Comparison of ENCODE assay signal across 16 mouse cellular contexts in genomic region chr10:19794996-19795395, GRCm38 (mm10). TPM values are rescaled to one million over a fixed set of nuclear protein-coding genes. Genes with fewer than 3 reads are reported as not detected.
DNase-seq lines count a peak whose midpoint lies in the region; ATAC-seq and TF ChIP-seq lines count a peak whose summit lies in the region.
"Had no signal": no experiment of that assay in that cellular context is flagged by ENCODE, and none has a peak within 500 bp of the region (broad histone marks: within the 10 kb centered on the region; RNA-seq: fewer than 3 reads in every experiment).

No protein-coding gene starts in this region.

- peak; percentile 9 for DNase-seq in adrenal gland, postnatal 10 days
- no peak for DNase-seq in adrenal gland, adult 18-20 months (ENCODE audit: low spot score in 2 of 2)
- DNase-seq in layer of hippocampus, adult 2 months (ENCODE audit: low spot score in 2 of 2): peak; percentile 8 to 26
- no peak for DNase-seq in layer of hippocampus, postnatal 25 days (ENCODE audit: extremely low spot score in 1 of 2, low spot score in 1 of 2)
- DNase-seq in cerebellum, adult 18-20 months: peak; percentile 37 to 38
- no peak for DNase-seq in ovary, postnatal 10 days (ENCODE audit: low spot score)
- DNase-seq: gastrocnemius, postnatal 25 days; kidney, postnatal 10 days; spleen, adult 18-20 months had no signal

- TF ChIP-seq CTCF in layer of hippocampus, adult 2 months (conservative IDR thresholded peaks at IDR 0.05): no peak

- H3K27ac ChIP-seq in layer of hippocampus, adult 2 months: no peak overlapping the region
- H3K27ac ChIP-seq: embryonic facial prominence, embryonic 10.5 days; heart, embryonic 15.5 days; neural tube, embryonic 12.5 days; stomach, postnatal 0 days had no signal

- ATAC-seq in hematopoietic stem cell, adult 5-6 weeks (replicated peaks in 1 of 2; ENCODE audit: insufficient read depth in 1 of 2, low FRiP score in 2 of 2, low TSS enrichment in 1 of 2, low read depth in 1 of 2, poor library complexity in 2 of 2, severe bottlenecking in 2 of 2): peak; percentile 37 to 48; a peak in 1 of 4 replicates
- ATAC-seq in inflammation-experienced regulatory T-cells, adult 6 months: no peak

- H3K4me3 ChIP-seq in layer of hippocampus, adult 2 months: no peak overlapping the region
- H3K4me3 ChIP-seq: embryonic facial prominence, embryonic 10.5 days; heart, embryonic 15.5 days; neural tube, embryonic 12.5 days had no signal

RNA-seq across cellular contexts. Expression of gene Slc35d3, which starts 56.3 kb away (rescaled TPM):
- 10 to 100 TPM; 10.2 to 11.7 TPM for total RNA-seq in adrenal gland, postnatal 10 days (2021)
- total RNA-seq in adrenal gland, adult 18-20 months (2021): 10 to 100 TPM in 1 of 2 experiments, 1 to 10 TPM in 1; 8.7 to 10.9 TPM
- under 1 TPM; 0.31 to 0.52 TPM for total RNA-seq in layer of hippocampus, adult 2 months (2021)
- total RNA-seq in layer of hippocampus, postnatal 25 days (2021): under 1 TPM; 0.44 to 0.70 TPM
- 10.1 and 11.3 TPM in 2 replicates for total RNA-seq in hematopoietic stem cell, adult 5-6 weeks (2017)
- polyA plus RNA-seq in inflammation-experienced regulatory T-cells, adult 6 months (2017; shearing (Covaris generic)): not detected
- total RNA-seq: gastrocnemius, postnatal 25 days; liver, adult 2 months had no signal
- polyA plus RNA-seq: liver, adult 2 months had no signal

Comparison
In these comparisons a context has a peak if more than half of its experiments do, and no peak if none do; other contexts are left out.
1. DNase-seq: peak in adrenal gland, postnatal 10 days (single experiment), layer of hippocampus, adult 2 months (2 of 2) and cerebellum, adult 18-20 months (2 of 2); none in adrenal gland, adult 18-20 months (0 of 2), layer of hippocampus, postnatal 25 days (0 of 2) and ovary, postnatal 10 days (single experiment).